Mouse (Mus musculus) heart, embryonic 16.5 days (tissue): ENCODE measurements around the gene Kcnf1. TPM values are rescaled to one million over a fixed set of nuclear protein-coding genes. Genes with fewer than 3 reads are reported as not detected.
"Not testable (repeated sequence)": the region's sequence is repeated elsewhere in the genome, so short reads cannot be mapped to it uniquely, and the experiment has no call there.

Experiments
- ATAC-seq: fragments of 200-750 bp; cut with Nextera tagmentation; replicated peaks from 2 replicates; pipeline ENCODE4 v1.8.0; 2017; ENCODE audit warnings: moderate number of reproducible peaks; ENCODE audit not compliant: insufficient read depth, low FRiP score; ENCODE audit errors: extremely low read depth
- H3K27ac ChIP-seq: fragments of 300-500 bp; sonication (generic); 2 replicates; pipeline ENCODE4 v1.5.1; 2014; ENCODE audit warnings: mild to moderate bottlenecking, low read length, control low read depth, moderate library complexity
- H3K27me3 ChIP-seq: fragments of 300-500 bp; sonication (generic); 2 replicates; pipeline ENCODE4 v1.6.1; 2014; ENCODE audit warnings: low read length, mixed read lengths; ENCODE audit not compliant: control insufficient read depth, insufficient read depth
- H3K36me3 ChIP-seq: fragments of 300-500 bp; sonication (generic); 2 replicates; pipeline ENCODE4 v1.6.1; 2014; ENCODE audit not compliant: control insufficient read depth, insufficient read depth
- H3K4me1 ChIP-seq: fragments of 300-500 bp; sonication (generic); 2 replicates; pipeline ENCODE4 v1.6.1; 2014; ENCODE audit warnings: low read length, mixed read lengths; ENCODE audit not compliant: control insufficient read depth, insufficient read depth
- H3K4me2 ChIP-seq: fragments of 300-500 bp; sonication (generic); 2 replicates; pipeline ENCODE4 v1.6.1; 2014; ENCODE audit warnings: low read depth, mild to moderate bottlenecking, control low read depth, low read length
- H3K4me3 ChIP-seq: fragments of 300-500 bp; sonication (generic); 2 replicates; pipeline ENCODE4 v1.5.1; 2014; ENCODE audit warnings: mild to moderate bottlenecking, control low read depth, low read length
- H3K9ac ChIP-seq: fragments of 300-500 bp; sonication (generic); 2 replicates; pipeline ENCODE4 v1.6.1; 2014; ENCODE audit warnings: low read length, control low read depth
- H3K9me3 ChIP-seq: fragments of 300-500 bp; sonication (generic); replicated peaks from 2 replicates; pipeline ENCODE4 v1.6.1; 2016; ENCODE audit warnings: low read length; ENCODE audit not compliant: control insufficient read depth
- WGBS: fragments of 180-500 bp; shearing (Covaris S2); extraction: QIAGEN DNeasy Blood & Tissue Kit; methylation state at CpG from one replicate; pipeline ENCODE4 v1.1.7; 2014; 5-methylcytosine and 5-hydroxymethylcytosine counted together
- polyA plus RNA-seq: library from polyadenylated mRNA; unstranded; fragments of >200 nt; fragmentation: Nextera tagmentation; extraction: Ambion mirVana; gene quantifications from 2 replicates; pipeline ENCODE4 v1.2.1, GENCODE M21; 2015

Kcnf1 gene
- polyA plus RNA-seq, 1 experiment from 2014 or later: 0.20 TPM

- Histone ChIP-seq H3K27ac (no peak overlapping the region), H3K4me3 (no peak overlapping the region), H3K4me2 (no peak overlapping the region), H3K27me3 (no peaks in the 10 kb centered on the region), H3K36me3 (no peaks in the 10 kb centered on the region), H3K9ac (no peak overlapping the region), H3K9me3 (no peaks in the 10 kb centered on the region), H3K4me1 (no peaks in the 10 kb centered on the region)
- no peak for ATAC-seq
- 19% methylated on average over 2 of the region's 2 CpGs for WGBS
Observed at GRCm38 (mm10) chr12:17141791-17142190, 34.9 kb downstream of the Kcnf1 start.

DNA sequence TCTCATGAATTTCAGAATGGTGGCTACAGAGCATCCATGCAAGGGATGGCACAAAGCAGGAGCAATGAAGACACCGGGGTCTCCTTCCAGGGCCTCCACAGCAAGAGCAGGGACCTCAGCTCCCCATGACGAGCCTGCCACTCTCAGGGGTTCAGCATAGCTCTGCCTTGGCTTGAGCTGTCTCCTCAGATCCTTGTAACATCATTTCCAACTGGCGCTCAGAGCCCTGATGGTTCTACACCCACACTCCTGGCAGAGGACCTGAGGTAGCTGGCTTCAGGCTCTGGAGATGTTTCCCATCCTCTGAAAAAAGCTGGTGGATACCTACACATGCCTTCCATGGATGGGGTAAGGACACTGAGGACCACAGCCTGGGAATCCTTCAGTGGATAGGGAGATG is 36.3 kb downstream of the Kcnf1 start:
- H3K4me2 ChIP-seq: no peak overlapping the region
- no peaks in the 10 kb centered on the region for H3K27me3 ChIP-seq
- H3K36me3 ChIP-seq: no peaks in the 10 kb centered on the region
- H3K9me3 ChIP-seq: no peaks in the 10 kb centered on the region
- no peak overlapping the region for H3K4me3 ChIP-seq
- H3K27ac ChIP-seq: no peak overlapping the region
- WGBS: 76% methylated on average over 3 of the region's 3 CpGs
- no peak overlapping the region for H3K9ac ChIP-seq
- H3K4me1 ChIP-seq: no peaks in the 10 kb centered on the region
- no peak for ATAC-seq

DNA sequence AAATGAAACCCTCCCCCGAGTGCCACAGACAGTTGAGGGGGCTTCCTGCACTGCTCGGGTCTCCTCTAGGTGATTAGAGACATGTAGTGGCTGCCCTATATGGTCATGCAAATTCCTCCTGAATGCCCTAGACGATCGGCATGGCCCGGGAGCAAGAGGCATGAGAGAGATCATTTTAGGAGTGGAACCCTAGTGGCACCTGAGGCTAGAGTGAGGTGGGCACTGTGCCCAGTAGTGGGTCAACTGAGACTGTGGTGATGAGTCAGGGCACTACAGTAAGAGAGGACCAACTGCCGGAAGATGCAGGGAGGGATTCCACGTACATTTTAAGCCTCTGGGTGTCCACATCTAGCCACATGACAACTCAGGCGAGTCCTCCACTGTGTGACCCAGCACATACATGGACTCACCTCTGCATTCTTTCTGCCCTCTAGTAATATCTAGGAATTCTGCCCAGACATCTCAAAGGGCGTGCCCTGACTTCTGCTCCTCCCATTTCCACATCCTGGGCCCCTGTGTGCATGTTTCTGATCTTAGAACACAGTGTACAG is 42.1 kb downstream of the Kcnf1 start:
- H3K27me3 ChIP-seq: no peaks in the 10 kb centered on the region
- no peaks in the 10 kb centered on the region for H3K4me1 ChIP-seq
- H3K9me3 ChIP-seq: no peaks in the 10 kb centered on the region
- H3K9ac ChIP-seq: no peak overlapping the region
- no peak for ATAC-seq
- no peak overlapping the region for H3K4me2 ChIP-seq
- WGBS: 58% methylated on average over 9 of the region's 9 CpGs
- no peaks in the 10 kb centered on the region for H3K36me3 ChIP-seq
- H3K27ac ChIP-seq: no peak overlapping the region
- H3K4me3 ChIP-seq: no peak overlapping the region

- H3K9me3 ChIP-seq: no peaks in the 10 kb centered on the region
- 66% methylated on average over 8 of the region's 8 CpGs for WGBS
- no peak for ATAC-seq
Observed at GRCm38 (mm10) chr12:17132243-17132642, 44.4 kb downstream of the Kcnf1 start.

GRCm38 (mm10) chr12:17131563-17131962 is 45.1 kb downstream of the Kcnf1 start:
- ATAC-seq: no peak
- H3K27me3 ChIP-seq: no peaks in the 10 kb centered on the region
- no peak overlapping the region for H3K9ac ChIP-seq
- H3K4me1 ChIP-seq: no peaks in the 10 kb centered on the region
- H3K27ac ChIP-seq: no peak overlapping the region
- no peaks in the 10 kb centered on the region for H3K36me3 ChIP-seq
- no peaks in the 10 kb centered on the region for H3K9me3 ChIP-seq
- 85% methylated on average over 10 of the region's 10 CpGs for WGBS
- H3K4me2 ChIP-seq: no peak overlapping the region
- H3K4me3 ChIP-seq: no peak overlapping the region

More at GRCm38 (mm10) chr12:17132243-17132642, 44.4 kb downstream of the Kcnf1 start:
- H3K9ac ChIP-seq: no peak overlapping the region
- H3K4me1 ChIP-seq: no peaks in the 10 kb centered on the region
- no peaks in the 10 kb centered on the region for H3K27me3 ChIP-seq
- no peaks in the 10 kb centered on the region for H3K36me3 ChIP-seq
- no peak overlapping the region for H3K4me3 ChIP-seq
- H3K4me2 ChIP-seq: no peak overlapping the region
- no peak overlapping the region for H3K27ac ChIP-seq

- not testable (repeated sequence) for ATAC-seq, H3K4me3 ChIP-seq, H3K36me3 ChIP-seq, H3K27me3 ChIP-seq, H3K4me1 ChIP-seq, H3K4me2 ChIP-seq, H3K9ac ChIP-seq, H3K27ac ChIP-seq, H3K9me3 ChIP-seq
- 89% methylated on average over 5 of the region's 12 CpGs for WGBS
Observed at GRCm38 (mm10) chr12:17122881-17123280, 53.8 kb downstream of the Kcnf1 start.

Other genes starting within 250 kb of the Kcnf1 start
- gene Pqlc3, start 176.5 kb downstream of the Kcnf1 start, polyA plus RNA-seq: 5.3 and 8.3 TPM in 2 replicates
- gene 2410004P03Rik, start 165.2 kb downstream of the Kcnf1 start, polyA plus RNA-seq: 0.72 and 0.79 TPM in 2 replicates
- 344 and 350 TPM in 2 replicates for gene Pdia6, start 89.7 kb upstream of the Kcnf1 start, polyA plus RNA-seq
- gene Atp6v1c2, start 152.5 kb upstream of the Kcnf1 start, polyA plus RNA-seq: 0.46 and 0.70 TPM in 2 replicates
- 11.5 and 12.1 TPM in 2 replicates for gene Nol10, start 171.6 kb upstream of the Kcnf1 start, polyA plus RNA-seq